Mouse (Mus musculus) B cell, adult 62 days (primary cell): Measurements from ENCODE around the gene Ccdc182. TPM values are rescaled to one million over a fixed set of nuclear protein-coding genes. Genes with fewer than 3 reads are reported as not detected.

Experiments
- total RNA-seq: library from RNA; stranded (reverse); gene quantifications from 4 replicates; pipeline ENCODE4 v1.2.4, GENCODE M21; 2023

The Ccdc182 gene
- total RNA-seq, result not detected in 4 replicates

GRCm38 (mm10) chr11:88293631-88294393, at the start of gene Ccdc182:
Gene Ccdc182, plus strand, starts transcription at chr11:88294058.

Other genes with a start within 250 kb of the Ccdc182 start
- gene Srsf1, start 246.7 kb upstream of the Ccdc182 start, total RNA-seq, result 318 to 366 TPM (median 354 TPM) in 4 replicates
- gene Vezf1, start 225.8 kb upstream of the Ccdc182 start, total RNA-seq, result 70.3 to 73.4 TPM (median 71.7 TPM) in 4 replicates
- gene Cuedc1, start 196.0 kb upstream of the Ccdc182 start, total RNA-seq, result 5.0 to 9.4 TPM (median 6.8 TPM) in 4 replicates
- gene Mrps23, start 89.7 kb upstream of the Ccdc182 start, total RNA-seq, result 60.2 to 71.4 TPM (median 69.8 TPM) in 4 replicates